Mouse (Mus musculus) left cerebral cortex, postnatal 10 days (tissue): ENCODE data around the gene Mmadhc. TPM values are rescaled to one million over a fixed set of nuclear protein-coding genes. Genes with fewer than 3 reads are reported as not detected.

Experiments
- DNase-seq, 2 experiments: peaks; one replicate each; pipeline ENCODE4 v3.0.0; 2021 to 2022; ENCODE audit warnings: low spot score in 2 of 2, mixed read lengths in 1 of 2; ENCODE audit errors: extremely low spot score in 1 of 2
- intact Hi-C: fragments of 180-260 bp; cut with DNase I; formaldehyde crosslinking; loops from one replicate; pipeline ENCODE4 v1.15.1; 2025
- total RNA-seq, 2 experiments: library from RNA; stranded (reverse); gene quantifications; 2 replicates each; pipeline ENCODE4 v1.2.3; 2021

The Mmadhc gene
- total RNA-seq, result 10 to 100 TPM; 50.2 to 51.0 TPM

- DNase-seq, result peak; percentile 90 to 94
- intact Hi-C loops, result no loop called here
These were observed at the start of gene Mmadhc for GRCm38 (mm10) chr2:50296109-50296986. Gene Mmadhc (minus strand): TSS chr2:50296801.

GRCm38 (mm10) chr2:50343598-50343997 is 47.0 kb upstream of the Mmadhc start:
- no peak for DNase-seq
- intact Hi-C loops, result no loop called here

- no peak for DNase-seq
- intact Hi-C loops, result no loop called here
These were observed 42.5 kb upstream of the Mmadhc start for GRCm38 (mm10) chr2:50339061-50339460.

- intact Hi-C loops, result no loop called here
- no peak for DNase-seq
These were observed 41.0 kb upstream of the Mmadhc start for GRCm38 (mm10) chr2:50337596-50337995.

GRCm38 (mm10) chr2:50331716-50332270 is 35.2 kb upstream of the Mmadhc start:
- DNase-seq, result no peak
- intact Hi-C loops, result no loop called here

GRCm38 (mm10) chr2:50328181-50328580 is 31.6 kb upstream of the Mmadhc start:
- intact Hi-C loops, result no loop called here
- DNase-seq, result no peak

- no peak for DNase-seq
- intact Hi-C loops, result no loop called here
These were observed 28.2 kb upstream of the Mmadhc start for GRCm38 (mm10) chr2:50324799-50325198.

- intact Hi-C loops, result loop anchor here (5.0 to 10.0 kb wide), 3 partner anchors 841 to 1606 kb away; partner anchors contain the start of gene Rnd3
- DNase-seq, result peak; percentile 42 to 64
These were observed 10.2 kb upstream of the Mmadhc start for GRCm38 (mm10) chr2:50306663-50307320.

- intact Hi-C loops, result loop anchor here (5.0 to 10.0 kb wide), 3 partner anchors 842 to 1607 kb away; partner anchors contain the start of gene Rnd3
- DNase-seq, result no peak
These were observed 8.4 kb upstream of the Mmadhc start for GRCm38 (mm10) chr2:50304824-50305577.

- intact Hi-C loops, result no loop called here
- no peak for DNase-seq
These were observed 368 bp upstream of the Mmadhc start for GRCm38 (mm10) chr2:50296987-50297350.

- no peak for DNase-seq
- intact Hi-C loops, result no loop called here
These were observed 1.0 kb downstream of the Mmadhc start for GRCm38 (mm10) chr2:50295562-50295961.

- intact Hi-C loops, result no loop called here
These were observed 2.5 kb downstream of the Mmadhc start for GRCm38 (mm10) chr2:50294084-50294483.

GRCm38 (mm10) chr2:50293572-50293971 is 3.0 kb downstream of the Mmadhc start:
- intact Hi-C loops, result no loop called here

More at GRCm38 (mm10) chr2:50294084-50294483, 2.5 kb downstream of the Mmadhc start:
- no peak for DNase-seq

GRCm38 (mm10) chr2:50291901-50292300 is 4.7 kb downstream of the Mmadhc start:
- intact Hi-C loops, result no loop called here
- no peak for DNase-seq

More at GRCm38 (mm10) chr2:50293572-50293971, 3.0 kb downstream of the Mmadhc start:
- DNase-seq, result no peak

- intact Hi-C loops, result no loop called here
- no peak for DNase-seq
These were observed 5.8 kb downstream of the Mmadhc start for GRCm38 (mm10) chr2:50290754-50291153.

GRCm38 (mm10) chr2:50284781-50285180 is 11.8 kb downstream of the Mmadhc start:
- DNase-seq, result peak in 1 of 2 experiments; percentile 36

GRCm38 (mm10) chr2:50284040-50284439 is 12.6 kb downstream of the Mmadhc start:
- no peak for DNase-seq
- intact Hi-C loops, result no loop called here

More at GRCm38 (mm10) chr2:50284781-50285180, 11.8 kb downstream of the Mmadhc start:
- intact Hi-C loops, result no loop called here

- intact Hi-C loops, result no loop called here
- DNase-seq, result no peak
These were observed 19.9 kb downstream of the Mmadhc start for GRCm38 (mm10) chr2:50276715-50277114.

- intact Hi-C loops, result no loop called here
- DNase-seq, result no peak
These were observed 23.2 kb downstream of the Mmadhc start for GRCm38 (mm10) chr2:50273415-50273814.
